Mouse (Mus musculus) hindbrain, postnatal 0 days (tissue): ENCODE measurements around the gene 2310034G01Rik. TPM values are rescaled to one million over a fixed set of nuclear protein-coding genes. Genes with fewer than 3 reads are reported as not detected.

Experiments used
- ATAC-seq: fragments of 200-750 bp; cut with Nextera tagmentation; 2 replicates; pipeline ENCODE4 v1.8.0; 2017; ENCODE audit warnings: mild to moderate bottlenecking, moderate TSS enrichment, moderate library complexity
- DNase-seq: peaks from one replicate; pipeline ENCODE4 v3.0.0-alpha.2; 2015; ENCODE audit warnings: low spot score
- H3K27ac ChIP-seq: fragments of 300-500 bp; sonication (generic); 2 replicates; pipeline ENCODE4 v1.5.1; 2014; ENCODE audit warnings: mild to moderate bottlenecking
- H3K27me3 ChIP-seq: fragments of 300-500 bp; sonication (generic); 2 replicates; pipeline ENCODE4 v1.6.1; 2014; ENCODE audit warnings: low read length, mixed read lengths; ENCODE audit not compliant: insufficient read depth
- H3K36me3 ChIP-seq: fragments of 300-500 bp; sonication (generic); 2 replicates; pipeline ENCODE4 v1.6.1; 2014; ENCODE audit warnings: low read length, mixed read lengths; ENCODE audit not compliant: insufficient read depth
- H3K4me1 ChIP-seq: fragments of 300-500 bp; sonication (generic); 2 replicates; pipeline ENCODE4 v1.6.1; 2014; ENCODE audit warnings: antibody characterized with exemption, low read length, mixed read lengths; ENCODE audit not compliant: insufficient read depth
- H3K4me2 ChIP-seq: fragments of 300-500 bp; sonication (generic); 2 replicates; pipeline ENCODE4 v1.6.1; 2014; ENCODE audit warnings: low read depth, mild to moderate bottlenecking, low read length, moderate library complexity, mixed read lengths
- H3K4me3 ChIP-seq: fragments of 300-500 bp; sonication (generic); 2 replicates; pipeline ENCODE4 v1.5.1; 2014; ENCODE audit warnings: low read length
- H3K9ac ChIP-seq: fragments of 300-500 bp; sonication (generic); replicated peaks from 2 replicates; pipeline ENCODE4 v1.6.1; 2014; ENCODE audit warnings: mild to moderate bottlenecking, low read length, moderate library complexity, mixed read lengths
- H3K9me3 ChIP-seq: fragments of 300-500 bp; sonication (generic); 2 replicates; pipeline ENCODE4 v1.6.1; 2016; ENCODE audit warnings: low read length, mixed read lengths
- CTCF ChIP-seq: IDR thresholded peaks from 2 replicates; pipeline ENCODE4 v1.5.1; 2016; ENCODE audit warnings: antibody characterized with exemption, control low read depth, low read depth
- WGBS: fragments of 180-500 bp; shearing (Covaris S2); extraction: QIAGEN DNeasy Blood & Tissue Kit; methylation state at CpG from one replicate; pipeline ENCODE4 v1.1.7; 2014; 5-methylcytosine and 5-hydroxymethylcytosine counted together
- polyA plus RNA-seq: library from polyadenylated mRNA; unstranded; fragments of >200 nt; fragmentation: Nextera tagmentation; extraction: Ambion mirVana; gene quantifications from 2 replicates; pipeline ENCODE4 v1.2.1, GENCODE M21; 2015
- total RNA-seq: library from RNA; depleted of rRNA; stranded (reverse); fragments of >200 nt; gene quantifications from 2 replicates; pipeline ENCODE4 v1.2.3, GENCODE M21; 2014

Gene 2310034G01Rik
- total and polyA plus RNA-seq, 2 experiments from 2014 or later, result 0.89 to 1.7 TPM

DNA sequence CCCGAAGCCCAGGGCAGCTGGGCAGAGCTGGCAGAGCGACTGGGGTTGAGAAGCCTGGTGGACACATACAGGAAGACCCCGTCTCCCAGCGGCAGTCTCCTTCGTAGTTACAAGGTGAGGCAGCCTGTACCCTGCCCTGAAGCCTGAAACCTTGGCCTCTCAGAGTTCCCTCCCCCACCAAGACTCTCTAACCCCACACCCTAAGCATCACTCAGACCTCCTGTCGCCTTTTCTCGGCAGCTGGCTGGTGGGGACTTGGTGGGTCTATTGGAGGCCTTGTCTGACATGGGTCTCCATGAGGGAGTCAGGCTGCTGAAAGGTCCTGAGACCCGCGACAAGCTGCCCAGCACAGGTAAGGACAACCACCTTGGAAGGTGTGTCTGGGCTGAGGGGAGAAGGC lies 38.8 kb downstream of the 2310034G01Rik start:
- Histone ChIP-seq H3K9me3 (no peaks in the 10 kb centered on the region), H3K9ac (no peak overlapping the region), H3K27ac (no peak overlapping the region), H3K36me3 (peaks cover 23% of the 10 kb centered on the region; the same call in 1 of the 2 replicates), H3K4me1 (no peaks in the 10 kb centered on the region), H3K27me3 (0 out of 2 replicates have a peak, but pooled peaks cover 2% of the 10 kb centered on the region), H3K4me2 (no peak overlapping the region), H3K4me3 (no peak overlapping the region)
- ATAC-seq, result no peak
- DNase-seq, result no peak
- TF ChIP-seq CTCF, result no peak
- 90% methylated on average over 9 of the region's 9 CpGs for WGBS

DNA sequence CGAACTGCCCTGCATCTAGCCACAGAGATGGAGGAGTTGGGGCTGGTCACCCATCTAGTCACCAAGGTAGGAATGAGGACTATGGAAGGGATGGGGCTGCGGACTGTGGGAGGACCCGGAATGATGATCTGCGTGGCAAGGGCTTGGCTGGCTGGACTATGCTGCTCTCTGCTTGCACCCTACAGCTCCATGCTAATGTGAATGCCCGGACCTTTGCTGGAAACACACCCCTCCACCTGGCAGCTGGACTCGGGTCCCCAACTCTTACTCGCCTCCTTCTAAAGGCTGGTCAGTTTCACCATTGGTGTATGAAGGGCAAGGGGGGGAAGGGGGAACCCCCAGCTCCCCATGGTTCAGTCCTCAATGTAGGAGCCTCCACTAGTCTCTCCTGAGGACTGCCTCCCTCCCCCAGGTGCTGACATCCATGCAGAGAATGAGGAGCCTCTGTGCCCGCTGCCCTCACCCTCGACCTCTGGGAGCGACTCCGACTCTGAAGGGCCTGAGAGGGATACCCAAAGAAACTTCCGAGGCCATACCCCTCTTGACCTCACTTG lies 39.7 kb downstream of the 2310034G01Rik start:
- Histone ChIP-seq H3K27me3 (0 out of 2 replicates have a peak, but pooled peaks cover under 1% of the 10 kb centered on the region), H3K4me3 (no peak overlapping the region), H3K9me3 (no peaks in the 10 kb centered on the region), H3K36me3 (peaks cover 23% of the 10 kb centered on the region; the same call in 1 of the 2 replicates), H3K4me2 (no peak overlapping the region), H3K9ac (no peak overlapping the region), H3K27ac (no peak overlapping the region), H3K4me1 (no peaks in the 10 kb centered on the region)
- no peak for TF ChIP-seq CTCF
- ATAC-seq (no peak), DNase-seq (no peak)
- 87% methylated on average over 12 of the region's 12 CpGs for WGBS

- Histone ChIP-seq H3K27me3 (0 out of 2 replicates have a peak, but pooled peaks cover 4% of the 10 kb centered on the region), H3K9me3 (no peaks in the 10 kb centered on the region), H3K27ac (no peak overlapping the region), H3K4me1 (peaks cover 4% of the 10 kb centered on the region; the same call in 1 of the 2 replicates), H3K9ac (no peak overlapping the region), H3K36me3 (peaks cover 23% of the 10 kb centered on the region; the same call in 1 of the 2 replicates), H3K4me3 (no peak overlapping the region), H3K4me2 (no peak overlapping the region)
- ATAC-seq, result no peak
- TF ChIP-seq CTCF, result no peak
- 82% methylated on average over 21 of the region's 21 CpGs for WGBS
- no peak for DNase-seq
Measured at GRCm38 (mm10) chr19:46309651-46310305, 40.3 kb downstream of the 2310034G01Rik start.

GRCm38 (mm10) chr19:46308706-46309435 lies 41.2 kb downstream of the 2310034G01Rik start:
- 1% methylated on average over 46 of the region's 47 CpGs for WGBS
- TF ChIP-seq CTCF, result peak; percentile 92
- peaks cover 6% of the 10 kb centered on the region; the same call in 1 of the 2 replicates for H3K4me1 ChIP-seq
- H3K9ac ChIP-seq, result peak overlapping the region; percentile 52
- ATAC-seq (peak; percentile 66), DNase-seq (peak; percentile 95)
- H3K36me3 ChIP-seq, result peaks cover 23% of the 10 kb centered on the region; the same call in 1 of the 2 replicates
- peak overlapping the region; percentile 45 for H3K4me3 ChIP-seq
- H3K9me3 ChIP-seq, result no peaks in the 10 kb centered on the region
- H3K27ac ChIP-seq, result no peak overlapping the region
- 0 out of 2 replicates have a peak, but pooled peaks cover 4% of the 10 kb centered on the region for H3K27me3 ChIP-seq
- H3K4me2 ChIP-seq, result peak overlapping the region; percentile 86

GRCm38 (mm10) chr19:46308303-46308702 lies 41.8 kb downstream of the 2310034G01Rik start:
- no peak overlapping the region for H3K9ac ChIP-seq

DNA sequence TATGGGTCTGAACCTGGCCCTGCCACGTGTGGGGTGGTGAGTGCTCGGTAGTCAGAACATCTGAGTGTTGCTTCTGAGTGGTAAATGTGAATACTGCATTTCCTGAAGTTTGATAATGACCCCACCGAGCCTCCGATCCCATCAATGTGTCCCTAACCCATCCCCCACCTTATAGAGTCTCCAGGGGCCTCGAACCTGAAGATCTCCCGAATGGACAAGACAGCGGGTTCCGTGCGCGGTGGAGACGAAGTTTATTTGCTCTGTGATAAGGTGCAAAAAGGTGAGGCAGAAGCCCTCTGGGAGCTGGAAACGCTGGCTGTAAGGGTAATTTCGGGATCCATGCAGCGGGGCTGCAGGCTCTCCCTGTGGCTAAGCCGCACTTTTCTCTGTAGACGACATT lies 42.3 kb downstream of the 2310034G01Rik start:
- TF ChIP-seq CTCF, result no peak
- WGBS, result 82% methylated on average over 16 of the region's 16 CpGs
- Histone ChIP-seq H3K4me2 (no peak overlapping the region), H3K27ac (no peak overlapping the region), H3K4me1 (peaks cover 6% of the 10 kb centered on the region; the same call in 1 of the 2 replicates), H3K9me3 (no peaks in the 10 kb centered on the region), H3K27me3 (0 out of 2 replicates have a peak, but pooled peaks cover 4% of the 10 kb centered on the region), H3K9ac (no peak overlapping the region), H3K36me3 (peaks cover 17% of the 10 kb centered on the region; the same call in 1 of the 2 replicates), H3K4me3 (no peak overlapping the region)
- ATAC-seq, result no peak
- no peak for DNase-seq

More at GRCm38 (mm10) chr19:46308303-46308702, 41.8 kb downstream of the 2310034G01Rik start:
- DNase-seq (no peak), ATAC-seq (no peak)
- Histone ChIP-seq H3K4me2 (peak overlapping the region; percentile 86), H3K36me3 (peaks cover 23% of the 10 kb centered on the region; the same call in 1 of the 2 replicates), H3K4me3 (peak overlapping the region; percentile 45; the same call in 1 of the 2 replicates), H3K27me3 (0 out of 2 replicates have a peak, but pooled peaks cover 4% of the 10 kb centered on the region), H3K9me3 (no peaks in the 10 kb centered on the region), H3K27ac (no peak overlapping the region), H3K4me1 (peaks cover 6% of the 10 kb centered on the region; the same call in 1 of the 2 replicates)
- WGBS, result 64% methylated on average over 16 of the region's 16 CpGs
- TF ChIP-seq CTCF, result no peak
